Mouse (Mus musculus) embryonic facial prominence, embryonic 15.5 days (tissue): ENCODE results near the gene Atoh7. TPM values are rescaled to one million over a fixed set of nuclear protein-coding genes. Genes with fewer than 3 reads are reported as not detected.

Experiments
- ATAC-seq: fragments of 200-750 bp; cut with Nextera tagmentation; 2 replicates; pipeline ENCODE4 v1.8.0; 2017; ENCODE audit warnings: low read depth, moderate TSS enrichment; ENCODE audit not compliant: insufficient number of reproducible peaks, low FRiP score, low TSS enrichment
- H3K27ac ChIP-seq: fragments of 300-500 bp; sonication (generic); replicated peaks from 2 replicates; pipeline ENCODE4 v1.5.1; 2015; ENCODE audit warnings: mild to moderate bottlenecking, inconsistent platforms
- H3K27me3 ChIP-seq: fragments of 300-500 bp; sonication (generic); 2 replicates; pipeline ENCODE4 v1.6.1; 2015; ENCODE audit warnings: inconsistent platforms
- H3K36me3 ChIP-seq: fragments of 300-500 bp; sonication (generic); 2 replicates; pipeline ENCODE4 v1.6.1; 2015; ENCODE audit warnings: mild to moderate bottlenecking, inconsistent platforms
- H3K4me1 ChIP-seq: fragments of 300-500 bp; sonication (generic); 2 replicates; pipeline ENCODE4 v1.6.1; 2015; ENCODE audit warnings: inconsistent platforms
- H3K4me2 ChIP-seq: fragments of 300-500 bp; sonication (generic); replicated peaks from 2 replicates; pipeline ENCODE4 v1.6.1; 2015; ENCODE audit warnings: mild to moderate bottlenecking, inconsistent platforms
- H3K4me3 ChIP-seq: fragments of 300-500 bp; sonication (generic); replicated peaks from 2 replicates; pipeline ENCODE4 v1.5.1; 2015; ENCODE audit warnings: mild to moderate bottlenecking, inconsistent platforms
- H3K9ac ChIP-seq: fragments of 300-500 bp; sonication (generic); 2 replicates; pipeline ENCODE4 v1.6.1; 2015; ENCODE audit warnings: inconsistent platforms
- H3K9me3 ChIP-seq: fragments of 300-500 bp; sonication (generic); replicated peaks from 2 replicates; pipeline ENCODE4 v1.6.1; 2016; ENCODE audit warnings: inconsistent platforms
- WGBS: fragments of 180-500 bp; shearing (Covaris S2); methylation state at CpG from one replicate; pipeline ENCODE4 v1.1.7; 2015; 5-methylcytosine and 5-hydroxymethylcytosine counted together
- polyA plus RNA-seq: library from polyadenylated mRNA; unstranded; fragments of >200 nt; fragmentation: Nextera tagmentation; extraction: Ambion mirVana; gene quantifications from 2 replicates; pipeline ENCODE4 v1.2.1, GENCODE M21; 2015

Atoh7 gene
- polyA plus RNA-seq, 1 experiment from 2014 or later, result 0.32 TPM

DNA sequence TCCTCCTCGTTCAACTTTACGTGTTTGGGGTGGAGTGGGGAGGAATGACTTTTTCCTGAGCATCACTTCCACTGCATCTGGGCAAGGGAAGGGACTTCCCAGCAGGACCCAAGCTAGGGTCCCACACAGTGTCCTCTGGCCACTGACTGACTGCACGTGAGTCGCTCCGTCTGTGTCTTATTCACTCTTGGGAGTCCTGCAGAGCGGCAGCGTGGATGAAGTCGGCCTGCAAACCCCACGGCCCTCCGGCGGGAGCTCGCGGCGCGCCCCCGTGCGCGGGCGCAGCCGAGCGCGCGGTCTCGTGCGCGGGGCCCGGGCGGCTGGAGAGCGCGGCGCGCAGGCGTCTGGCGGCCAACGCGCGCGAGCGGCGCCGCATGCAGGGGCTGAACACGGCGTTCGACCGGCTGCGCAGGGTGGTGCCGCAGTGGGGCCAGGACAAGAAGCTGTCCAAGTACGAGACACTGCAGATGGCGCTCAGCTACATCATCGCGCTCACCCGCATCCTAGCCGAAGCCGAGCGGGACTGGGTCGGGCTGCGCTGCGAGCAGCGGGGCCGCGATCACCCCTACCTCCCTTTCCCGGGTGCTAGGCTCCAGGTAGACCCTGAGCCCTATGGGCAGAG, 601 bp downstream of the Atoh7 start:
- peak; percentile 76 for ATAC-seq
- Histone ChIP-seq H3K36me3 (no peaks in the 10 kb centered on the region), H3K4me1 (peaks cover 11% of the 10 kb centered on the region; the same call in 1 of the 2 replicates), H3K4me2 (peak overlapping the region; percentile 94), H3K9me3 (no peaks in the 10 kb centered on the region), H3K4me3 (peak overlapping the region; percentile 59), H3K9ac (peak overlapping the region; percentile 48), H3K27me3 (peaks cover 15% of the 10 kb centered on the region), H3K27ac (no peak overlapping the region)
- WGBS, result under 1% methylated on average over 62 of the region's 62 CpGs

GRCm38 (mm10) chr10:63100657-63101056, 1.2 kb downstream of the Atoh7 start:
- Histone ChIP-seq H3K27ac (no peak overlapping the region), H3K4me2 (peak overlapping the region; percentile 94), H3K9me3 (no peaks in the 10 kb centered on the region), H3K27me3 (peaks cover 15% of the 10 kb centered on the region), H3K4me1 (peaks cover 11% of the 10 kb centered on the region; the same call in 1 of the 2 replicates), H3K36me3 (no peaks in the 10 kb centered on the region), H3K9ac (peak overlapping the region; percentile 48; the same call in 1 of the 2 replicates), H3K4me3 (peak overlapping the region; percentile 59)
- 6% methylated on average over 9 of the region's 9 CpGs for WGBS
- no peak for ATAC-seq

DNA sequence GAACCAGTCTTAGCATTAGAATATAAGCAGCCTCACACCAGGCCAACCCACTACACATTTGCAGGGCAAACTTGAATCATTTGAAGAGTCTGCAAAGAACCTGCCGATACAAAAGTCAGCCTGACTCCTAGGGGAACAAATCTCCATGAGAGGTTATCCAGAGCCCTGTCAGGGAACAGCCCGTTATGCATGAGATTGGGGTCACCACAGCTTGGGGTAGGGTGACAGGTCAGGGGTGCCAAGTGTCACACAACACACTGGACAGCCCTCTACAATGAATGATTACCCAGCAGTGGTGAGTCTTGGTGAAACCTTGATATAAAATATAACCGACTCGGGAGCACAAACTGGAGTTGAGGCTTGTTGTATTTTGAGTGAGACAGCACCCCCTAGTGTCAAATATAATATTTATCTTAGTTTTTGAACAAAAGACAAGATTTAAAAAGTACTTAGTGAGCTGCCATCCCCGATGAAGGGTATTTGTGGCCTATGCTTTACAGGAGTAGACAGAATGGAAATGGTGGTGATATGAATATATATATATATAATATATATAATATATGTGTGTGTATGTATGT, 13.7 kb downstream of the Atoh7 start:
- 51% methylated on average over 5 of the region's 5 CpGs for WGBS
- H3K4me1 ChIP-seq, result no peaks in the 10 kb centered on the region
- no peaks in the 10 kb centered on the region for H3K27me3 ChIP-seq
- no peak overlapping the region for H3K27ac ChIP-seq
- no peak overlapping the region for H3K4me2 ChIP-seq
- ATAC-seq, result no peak
- no peak overlapping the region for H3K4me3 ChIP-seq
- H3K9ac ChIP-seq, result no peak overlapping the region
- no peaks in the 10 kb centered on the region for H3K36me3 ChIP-seq
- H3K9me3 ChIP-seq, result no peaks in the 10 kb centered on the region

DNA sequence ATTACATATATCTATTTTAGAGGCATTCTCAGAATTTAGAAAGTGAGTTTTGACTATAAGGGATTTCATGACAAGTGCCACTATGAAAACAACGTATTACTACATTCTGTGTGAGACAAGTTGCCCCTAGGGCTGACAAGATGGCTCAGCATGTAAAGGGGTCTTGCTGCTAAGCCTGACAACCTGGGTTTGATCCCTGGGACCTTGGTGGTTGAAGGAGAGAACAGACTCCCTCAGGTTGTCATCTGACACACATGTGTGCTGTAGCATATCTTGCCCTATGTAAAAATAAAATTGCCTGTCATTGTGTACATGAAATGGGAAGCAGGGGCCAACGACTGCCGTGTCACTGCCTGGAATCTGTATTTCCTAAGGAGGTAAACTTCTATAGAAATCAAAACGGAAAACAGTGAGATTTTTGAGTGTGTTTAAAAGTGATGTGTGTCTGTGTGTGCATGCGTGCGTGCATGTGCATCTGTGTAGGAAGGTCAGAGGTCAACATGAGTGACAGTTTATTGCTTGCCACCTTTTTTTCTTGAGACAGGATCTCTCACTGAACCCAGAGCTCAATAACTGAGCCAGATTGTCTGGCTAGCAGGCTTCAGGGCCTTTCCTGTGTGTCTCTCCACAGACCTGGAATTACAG, 14.4 kb downstream of the Atoh7 start:
- H3K4me2 ChIP-seq, result no peak overlapping the region
- 77% methylated on average over 6 of the region's 6 CpGs for WGBS
- H3K4me1 ChIP-seq, result no peaks in the 10 kb centered on the region
- no peaks in the 10 kb centered on the region for H3K9me3 ChIP-seq
- no peak overlapping the region for H3K4me3 ChIP-seq
- ATAC-seq, result no peak
- H3K27ac ChIP-seq, result no peak overlapping the region
- H3K36me3 ChIP-seq, result no peaks in the 10 kb centered on the region
- no peak overlapping the region for H3K9ac ChIP-seq
- no peaks in the 10 kb centered on the region for H3K27me3 ChIP-seq

DNA sequence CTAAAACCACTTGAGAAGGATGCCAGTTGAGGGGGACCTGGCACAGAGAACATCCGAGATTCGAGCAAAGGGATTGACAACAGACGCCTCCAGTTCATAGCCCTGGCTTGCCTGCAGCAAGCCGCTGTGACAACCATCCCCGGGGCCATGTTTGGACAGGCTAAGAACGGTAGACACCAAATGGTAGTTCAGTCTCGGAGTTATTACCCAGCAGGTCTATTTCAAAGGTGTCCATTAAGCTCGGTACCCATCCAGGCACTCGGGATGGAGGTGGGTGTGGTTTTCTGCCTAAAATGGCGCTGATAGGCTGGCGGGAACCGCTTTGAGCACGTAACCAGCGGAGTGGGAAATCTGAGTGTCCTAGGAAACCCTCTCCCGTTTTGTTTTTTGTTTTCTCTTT, 16.4 kb downstream of the Atoh7 start:
- Histone ChIP-seq H3K27me3 (no peaks in the 10 kb centered on the region), H3K27ac (no peak overlapping the region), H3K36me3 (no peaks in the 10 kb centered on the region), H3K9ac (no peak overlapping the region), H3K9me3 (no peaks in the 10 kb centered on the region), H3K4me1 (no peaks in the 10 kb centered on the region), H3K4me2 (no peak overlapping the region), H3K4me3 (no peak overlapping the region)
- no peak for ATAC-seq
- 83% methylated on average over 15 of the region's 15 CpGs for WGBS

GRCm38 (mm10) chr10:63116376-63116775, 16.9 kb downstream of the Atoh7 start:
- Histone ChIP-seq H3K4me3 (no peak overlapping the region), H3K9ac (no peak overlapping the region), H3K27ac (no peak overlapping the region), H3K36me3 (no peaks in the 10 kb centered on the region), H3K4me2 (no peak overlapping the region), H3K4me1 (no peaks in the 10 kb centered on the region), H3K27me3 (no peaks in the 10 kb centered on the region), H3K9me3 (no peaks in the 10 kb centered on the region)
- WGBS, result 92% methylated on average over 9 of the region's 9 CpGs
- no peak for ATAC-seq

- Histone ChIP-seq H3K4me2 (no peak overlapping the region), H3K4me3 (no peak overlapping the region), H3K9me3 (no peaks in the 10 kb centered on the region), H3K9ac (no peak overlapping the region), H3K27me3 (no peaks in the 10 kb centered on the region), H3K27ac (no peak overlapping the region), H3K36me3 (no peaks in the 10 kb centered on the region), H3K4me1 (no peaks in the 10 kb centered on the region)
- whole genome bisulfite sequencing, result 91% methylated on average over 8 of the region's 8 CpGs
- no peak for ATAC-seq
These were observed 18.1 kb downstream of the Atoh7 start for GRCm38 (mm10) chr10:63117583-63117982.

DNA sequence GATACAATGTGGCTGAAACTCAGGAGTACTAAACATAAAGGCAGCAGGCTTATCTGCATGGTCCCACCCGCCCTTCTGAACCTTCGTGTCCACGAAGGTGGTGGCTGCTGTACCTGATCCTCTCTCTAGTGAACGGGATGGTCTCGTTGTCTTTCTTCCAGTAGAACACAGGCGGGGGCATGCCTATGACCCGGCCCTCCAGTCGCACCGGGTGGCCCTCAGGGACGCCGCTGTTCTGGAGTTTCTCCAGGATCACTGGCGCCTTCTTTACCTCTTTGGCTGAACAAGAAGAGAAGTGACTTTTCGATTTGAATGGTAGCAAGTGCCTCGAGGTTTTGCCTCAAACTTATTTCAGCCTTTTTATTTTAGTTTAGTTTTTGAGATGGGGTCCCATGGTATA, 20.5 kb downstream of the Atoh7 start:
- WGBS, result 75% methylated on average over 14 of the region's 14 CpGs

GRCm38 (mm10) chr10:63121961-63122360, 22.5 kb downstream of the Atoh7 start:
- H3K9ac ChIP-seq, result no peak overlapping the region
- no peak overlapping the region for H3K4me2 ChIP-seq
- ATAC-seq, result no peak
- no peak overlapping the region for H3K4me3 ChIP-seq
- H3K4me1 ChIP-seq, result no peaks in the 10 kb centered on the region
- H3K36me3 ChIP-seq, result no peaks in the 10 kb centered on the region
- H3K27me3 ChIP-seq, result no peaks in the 10 kb centered on the region
- 82% methylated on average over 14 of the region's 14 CpGs for WGBS
- H3K9me3 ChIP-seq, result no peaks in the 10 kb centered on the region
- no peak overlapping the region for H3K27ac ChIP-seq

More for the DNA sequence above, 20.5 kb downstream of the Atoh7 start:
- no peak for ATAC-seq
- Histone ChIP-seq H3K9ac (no peak overlapping the region), H3K9me3 (no peaks in the 10 kb centered on the region), H3K4me1 (no peaks in the 10 kb centered on the region), H3K27me3 (no peaks in the 10 kb centered on the region), H3K4me3 (no peak overlapping the region), H3K4me2 (no peak overlapping the region), H3K36me3 (no peaks in the 10 kb centered on the region), H3K27ac (no peak overlapping the region)

- Histone ChIP-seq H3K4me1 (no peaks in the 10 kb centered on the region), H3K4me3 (no peak overlapping the region), H3K9ac (no peak overlapping the region), H3K36me3 (no peaks in the 10 kb centered on the region), H3K27ac (no peak overlapping the region), H3K9me3 (no peaks in the 10 kb centered on the region), H3K4me2 (no peak overlapping the region), H3K27me3 (no peaks in the 10 kb centered on the region)
- 30% methylated on average over 8 of the region's 8 CpGs for WGBS
- ATAC-seq, result no peak
These were observed 23.1 kb downstream of the Atoh7 start for GRCm38 (mm10) chr10:63122516-63122915.

- no peak overlapping the region for H3K27ac ChIP-seq
- H3K4me2 ChIP-seq, result no peak overlapping the region
- WGBS, result 79% methylated on average over 8 of the region's 8 CpGs
- no peaks in the 10 kb centered on the region for H3K36me3 ChIP-seq
- no peak overlapping the region for H3K4me3 ChIP-seq
- H3K9me3 ChIP-seq, result no peaks in the 10 kb centered on the region
- no peak for ATAC-seq
- H3K4me1 ChIP-seq, result no peaks in the 10 kb centered on the region
- H3K9ac ChIP-seq, result no peak overlapping the region
- no peaks in the 10 kb centered on the region for H3K27me3 ChIP-seq
These were observed 23.7 kb downstream of the Atoh7 start for GRCm38 (mm10) chr10:63123141-63123540.
